Mouse (Mus musculus) heart, embryonic 14.5 days (tissue): ENCODE results near the gene Cdc14a. TPM values are rescaled to one million over a fixed set of nuclear protein-coding genes. Genes with fewer than 3 reads are reported as not detected.

ENCODE experiments used
- ATAC-seq: fragments of 200-750 bp; cut with Nextera tagmentation; 2 replicates; pipeline ENCODE4 v1.8.0; 2017; ENCODE audit warnings: low read depth, moderate TSS enrichment; ENCODE audit not compliant: insufficient number of reproducible peaks, insufficient read depth, low FRiP score
- H3K27ac ChIP-seq, 2 experiments: fragments of 200-500 bp in 1 of 2; fragments of 300-500 bp in 1 of 2; sonication (generic) in 1 of 2; replicated peaks in 1 of 2; 2 replicates each; pipeline ENCODE4 v1.5.1; 2012 to 2014; ENCODE audit warnings: low read depth in 2 of 2, low read length in 2 of 2, control low read depth in 1 of 2, mild to moderate bottlenecking in 1 of 2, mixed read lengths in 1 of 2; ENCODE audit not compliant: control insufficient read depth in 1 of 2, insufficient read depth in 1 of 2
- H3K27me3 ChIP-seq: fragments of 300-500 bp; sonication (generic); 2 replicates; pipeline ENCODE4 v1.6.1; 2014; ENCODE audit warnings: mild to moderate bottlenecking, low read length, control low read depth; ENCODE audit not compliant: control insufficient read depth, insufficient read depth
- H3K36me3 ChIP-seq: fragments of 300-500 bp; sonication (generic); 2 replicates; pipeline ENCODE4 v1.6.1; 2014; ENCODE audit warnings: mild to moderate bottlenecking, control low read depth, low read length, mixed read lengths; ENCODE audit not compliant: control insufficient read depth, insufficient read depth
- H3K4me1 ChIP-seq, 2 experiments: fragments of 200-500 bp in 1 of 2; fragments of 300-500 bp in 1 of 2; sonication (generic) in 1 of 2; 2 replicates each; pipeline ENCODE4 v1.6.1; 2012 to 2014; ENCODE audit warnings: low read length in 2 of 2, control low read depth in 1 of 2, mixed read lengths in 1 of 2; ENCODE audit not compliant: control insufficient read depth in 2 of 2, insufficient read depth in 2 of 2
- H3K4me2 ChIP-seq: fragments of 300-500 bp; sonication (generic); 2 replicates; pipeline ENCODE4 v1.6.1; 2014; ENCODE audit warnings: mild to moderate bottlenecking, low read length
- H3K4me3 ChIP-seq, 2 experiments: fragments of 200-500 bp in 1 of 2; fragments of 300-500 bp in 1 of 2; sonication (generic) in 1 of 2; 2 replicates each; pipeline ENCODE4 v1.5.1; 2012 to 2014; ENCODE audit warnings: low read length in 2 of 2, mild to moderate bottlenecking in 2 of 2, control low read depth in 1 of 2, low read depth in 1 of 2, moderate library complexity in 1 of 2; ENCODE audit not compliant: control insufficient read depth in 1 of 2, insufficient read depth in 1 of 2
- H3K9ac ChIP-seq: fragments of 300-500 bp; sonication (generic); 2 replicates; pipeline ENCODE4 v1.6.1; 2014; ENCODE audit warnings: mild to moderate bottlenecking, low read length
- H3K9me3 ChIP-seq: fragments of 300-500 bp; sonication (generic); 2 replicates; pipeline ENCODE4 v1.6.1; 2016; ENCODE audit warnings: low read length, control low read depth; ENCODE audit not compliant: control insufficient read depth
- WGBS: fragments of 180-500 bp; shearing (Covaris S2); extraction: QIAGEN DNeasy Blood & Tissue Kit; methylation state at CpG from one replicate; pipeline ENCODE4 v1.1.7; 2014; 5-methylcytosine and 5-hydroxymethylcytosine counted together
- polyA plus RNA-seq: library from polyadenylated mRNA; unstranded; fragments of >200 nt; fragmentation: Nextera tagmentation; extraction: Ambion mirVana; gene quantifications from 2 replicates; pipeline ENCODE4 v1.2.1, GENCODE M21; 2014

Cdc14a gene
- polyA plus RNA-seq, 1 experiment from 2014 or later = 4.9 TPM

DNA sequence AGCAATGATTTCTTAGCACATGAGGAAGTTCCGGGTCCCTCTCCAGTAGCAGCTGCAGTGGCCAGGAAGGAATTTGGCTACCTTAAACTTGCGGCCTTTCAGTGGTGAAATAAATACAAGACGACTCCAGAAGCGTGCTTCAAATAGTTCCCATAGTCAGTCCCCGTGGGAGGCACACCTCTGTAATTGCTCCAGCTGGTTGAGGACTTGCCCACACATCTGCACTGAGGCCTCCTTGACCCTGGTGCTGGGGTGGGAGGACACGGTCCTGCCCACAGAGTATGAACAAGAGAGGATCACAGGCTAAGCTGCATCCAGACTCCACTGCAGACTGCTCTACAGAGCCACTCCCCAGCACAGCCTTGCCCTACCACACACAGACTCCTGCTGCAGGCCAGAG, 85.2 kb downstream of the Cdc14a start:
- H3K36me3 ChIP-seq = no peaks in the 10 kb centered on the region
- no peak overlapping the region for H3K27ac ChIP-seq
- H3K9me3 ChIP-seq = no peaks in the 10 kb centered on the region
- H3K27me3 ChIP-seq = no peaks in the 10 kb centered on the region
- no peak for ATAC-seq
- WGBS = 73% methylated on average over 6 of the region's 6 CpGs
- H3K4me2 ChIP-seq = no peak overlapping the region
- no peak overlapping the region for H3K9ac ChIP-seq
- H3K4me1 ChIP-seq = peaks cover 0 to 2% of the 10 kb centered on the region in 2 experiments; a peak in 1 of 4 replicates
- H3K4me3 ChIP-seq = no peak overlapping the region

- H3K4me2 ChIP-seq = no peak overlapping the region
- H3K27me3 ChIP-seq = no peaks in the 10 kb centered on the region
- no peak overlapping the region for H3K4me3 ChIP-seq
- no peak overlapping the region for H3K27ac ChIP-seq
- WGBS = 86% methylated on average over 5 of the region's 5 CpGs
- H3K9ac ChIP-seq = no peak overlapping the region
- H3K36me3 ChIP-seq = no peaks in the 10 kb centered on the region
- no peak for ATAC-seq
- peaks cover 0 to 2% of the 10 kb centered on the region in 2 experiments; a peak in 1 of 4 replicates for H3K4me1 ChIP-seq
- no peaks in the 10 kb centered on the region for H3K9me3 ChIP-seq
Measured at GRCm38 (mm10) chr3:116337840-116338239, 86.0 kb downstream of the Cdc14a start.

GRCm38 (mm10) chr3:116335036-116335435, 88.8 kb downstream of the Cdc14a start:
- H3K4me1 ChIP-seq = no peaks in the 10 kb centered on the region
- H3K4me3 ChIP-seq = no peak overlapping the region
- no peak overlapping the region for H3K27ac ChIP-seq
- no peaks in the 10 kb centered on the region for H3K36me3 ChIP-seq
- H3K4me2 ChIP-seq = no peak overlapping the region
- H3K9ac ChIP-seq = no peak overlapping the region
- H3K9me3 ChIP-seq = no peaks in the 10 kb centered on the region
- 76% methylated on average over 4 of the region's 4 CpGs for WGBS
- no peak for ATAC-seq
- H3K27me3 ChIP-seq = no peaks in the 10 kb centered on the region

GRCm38 (mm10) chr3:116333711-116334110, 90.1 kb downstream of the Cdc14a start:
- Histone ChIP-seq H3K9ac (no peak overlapping the region), H3K4me1 (no peaks in the 10 kb centered on the region), H3K27me3 (no peaks in the 10 kb centered on the region), H3K4me3 (no peak overlapping the region), H3K27ac (no peak overlapping the region), H3K9me3 (no peaks in the 10 kb centered on the region), H3K36me3 (no peaks in the 10 kb centered on the region), H3K4me2 (no peak overlapping the region)
- WGBS = 83% methylated on average over 6 of the region's 6 CpGs
- no peak for ATAC-seq

- WGBS = 9% methylated on average over 7 of the region's 7 CpGs
- H3K4me1 ChIP-seq = no peaks in the 10 kb centered on the region
- no peak overlapping the region for H3K4me2 ChIP-seq
- H3K27me3 ChIP-seq = no peaks in the 10 kb centered on the region
- H3K4me3 ChIP-seq = no peak overlapping the region
- H3K27ac ChIP-seq = no peak overlapping the region
- H3K36me3 ChIP-seq = peaks cover 3% of the 10 kb centered on the region
- no peak for ATAC-seq
- H3K9ac ChIP-seq = no peak overlapping the region
- H3K9me3 ChIP-seq = no peaks in the 10 kb centered on the region
Measured at GRCm38 (mm10) chr3:116333229-116333628, 90.6 kb downstream of the Cdc14a start.

DNA sequence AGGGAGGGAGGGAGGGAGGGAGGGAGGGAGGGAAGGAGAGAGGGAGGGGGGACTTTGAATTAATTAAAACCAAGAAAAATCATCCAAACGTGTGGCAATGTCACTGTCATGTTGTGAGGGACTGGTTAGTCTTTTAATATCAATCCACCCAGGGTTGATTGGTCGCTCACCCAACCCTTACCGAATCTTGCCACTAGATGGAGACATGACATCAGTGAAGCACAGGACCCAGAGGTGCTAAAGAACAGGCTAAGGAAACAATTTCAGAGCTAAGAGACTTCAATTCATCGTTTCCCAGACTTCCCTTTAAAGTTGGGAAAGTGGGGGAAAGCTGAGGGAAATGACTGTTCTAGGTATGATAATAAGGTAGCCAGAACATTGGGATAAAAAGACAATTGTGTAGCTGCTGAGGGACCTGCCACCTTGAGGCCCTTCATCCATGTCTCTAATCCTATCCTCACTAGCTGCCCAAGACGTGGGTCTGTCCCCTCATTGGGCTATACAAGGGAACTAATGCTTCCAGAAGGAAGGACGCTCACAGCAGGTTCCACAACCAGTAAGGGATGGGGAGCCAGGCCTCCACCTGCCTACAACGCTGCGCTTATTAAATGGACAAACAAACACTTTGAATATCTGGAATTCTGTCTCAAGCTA, 91.9 kb downstream of the Cdc14a start:
- Histone ChIP-seq H3K4me3 (no peak overlapping the region), H3K4me1 (peaks cover 0 to under 1% of the 10 kb centered on the region in 2 experiments; a peak in 2 of 4 replicates), H3K9ac (no peak overlapping the region), H3K9me3 (no peaks in the 10 kb centered on the region), H3K36me3 (peaks cover 9% of the 10 kb centered on the region), H3K27ac (no peak overlapping the region), H3K4me2 (no peak overlapping the region), H3K27me3 (no peaks in the 10 kb centered on the region)
- peak; percentile 68; the same call in 1 of the 2 replicates for ATAC-seq
- WGBS = 38% methylated on average over 8 of the region's 8 CpGs

GRCm38 (mm10) chr3:116329976-116330375, 93.9 kb downstream of the Cdc14a start:
- ATAC-seq = no peak
- Histone ChIP-seq H3K27ac (no peak overlapping the region), H3K27me3 (no peaks in the 10 kb centered on the region), H3K9me3 (no peaks in the 10 kb centered on the region), H3K9ac (no peak overlapping the region), H3K4me1 (peaks cover 0 to 2% of the 10 kb centered on the region in 2 experiments; a peak in 2 of 4 replicates), H3K4me2 (no peak overlapping the region), H3K4me3 (no peak overlapping the region), H3K36me3 (peaks cover 9% of the 10 kb centered on the region)
- 68% methylated on average over 8 of the region's 8 CpGs for WGBS
